Mouse (Mus musculus) forebrain, embryonic 15.5 days (tissue): ENCODE results near the gene Cd3eap. TPM values are rescaled to one million over a fixed set of nuclear protein-coding genes. Genes with fewer than 3 reads are reported as not detected.

Source experiments
- ATAC-seq: fragments of 200-750 bp; cut with Nextera tagmentation; replicated peaks from 2 replicates; pipeline ENCODE4 v1.8.0; 2017; ENCODE audit warnings: mild to moderate bottlenecking, moderate TSS enrichment, moderate library complexity
- H3K27ac ChIP-seq: fragments of 300-500 bp; sonication (generic); replicated peaks from 2 replicates; pipeline ENCODE4 v1.5.1; 2015; ENCODE audit warnings: mild to moderate bottlenecking, inconsistent platforms
- H3K27me3 ChIP-seq: fragments of 300-500 bp; sonication (generic); 2 replicates; pipeline ENCODE4 v1.6.1; 2015; ENCODE audit warnings: inconsistent platforms
- H3K36me3 ChIP-seq: fragments of 300-500 bp; sonication (generic); 2 replicates; pipeline ENCODE4 v1.6.1; 2015; ENCODE audit warnings: mild to moderate bottlenecking, inconsistent platforms
- H3K4me1 ChIP-seq: fragments of 300-500 bp; sonication (generic); 2 replicates; pipeline ENCODE4 v1.6.1; 2015; ENCODE audit warnings: inconsistent platforms
- H3K4me2 ChIP-seq: fragments of 300-500 bp; sonication (generic); replicated peaks from 2 replicates; pipeline ENCODE4 v1.6.1; 2015; ENCODE audit warnings: mild to moderate bottlenecking, inconsistent platforms
- H3K4me3 ChIP-seq: fragments of 300-500 bp; sonication (generic); 2 replicates; pipeline ENCODE4 v1.5.1; 2015; ENCODE audit warnings: mild to moderate bottlenecking, inconsistent platforms
- H3K9ac ChIP-seq: fragments of 300-500 bp; sonication (generic); replicated peaks from 2 replicates; pipeline ENCODE4 v1.6.1; 2015; ENCODE audit warnings: mild to moderate bottlenecking, inconsistent platforms
- H3K9me3 ChIP-seq: fragments of 300-500 bp; sonication (generic); 2 replicates; pipeline ENCODE4 v1.6.1; 2016; ENCODE audit warnings: inconsistent platforms
- WGBS: fragments of 180-500 bp; shearing (Covaris S2); methylation state at CpG from one replicate; pipeline ENCODE4 v1.1.7; 2015; ENCODE audit warnings: mixed read lengths; 5-methylcytosine and 5-hydroxymethylcytosine counted together
- polyA plus RNA-seq: library from polyadenylated mRNA; unstranded; fragments of >200 nt; fragmentation: Nextera tagmentation; extraction: Ambion mirVana; gene quantifications from 2 replicates; pipeline ENCODE4 v1.2.1, GENCODE M21; 2015

The Cd3eap gene
- polyA plus RNA-seq, 1 experiment from 2014 or later: 23.9 TPM

- Histone ChIP-seq H3K4me3 (peak overlapping the region; percentile 68), H3K9me3 (no peaks in the 10 kb centered on the region), H3K27ac (peak overlapping the region; percentile 58), H3K36me3 (peaks cover 11% of the 10 kb centered on the region), H3K9ac (peak overlapping the region; percentile 64), H3K4me1 (peaks cover 37% of the 10 kb centered on the region), H3K4me2 (peak overlapping the region; percentile 96), H3K27me3 (no peaks in the 10 kb centered on the region)
- under 1% methylated on average over 45 of the region's 45 CpGs for WGBS
- peak; percentile 78 for ATAC-seq
Observed at GRCm38 (mm10) chr7:19359892-19360641, 784 bp upstream of the Cd3eap start.

- peak overlapping the region; percentile 96 for H3K4me2 ChIP-seq
- peak overlapping the region; percentile 64 for H3K9ac ChIP-seq
- no peaks in the 10 kb centered on the region for H3K27me3 ChIP-seq
- peaks cover 21% of the 10 kb centered on the region for H3K36me3 ChIP-seq
- no peaks in the 10 kb centered on the region for H3K9me3 ChIP-seq
- H3K4me3 ChIP-seq: peak overlapping the region; percentile 68
- ATAC-seq: no peak
- H3K4me1 ChIP-seq: peaks cover 37% of the 10 kb centered on the region
- H3K27ac ChIP-seq: no peak overlapping the region
- WGBS: 21% methylated on average over 13 of the region's 13 CpGs
Observed at GRCm38 (mm10) chr7:19358634-19359033, 649 bp downstream of the Cd3eap start.

- WGBS: 91% methylated on average over 25 of the region's 25 CpGs
- peak overlapping the region; percentile 96 for H3K4me2 ChIP-seq
- 0 out of 2 replicates have a peak overlapping the region, but pooled peaks have one; percentile 64 for H3K9ac ChIP-seq
- no peaks in the 10 kb centered on the region for H3K27me3 ChIP-seq
- peaks cover 30% of the 10 kb centered on the region for H3K36me3 ChIP-seq
- peaks cover 37% of the 10 kb centered on the region for H3K4me1 ChIP-seq
- H3K27ac ChIP-seq: no peak overlapping the region
- peak overlapping the region; percentile 68 for H3K4me3 ChIP-seq
- no peak for ATAC-seq
- H3K9me3 ChIP-seq: no peaks in the 10 kb centered on the region
Observed at GRCm38 (mm10) chr7:19357381-19358375, 1.6 kb downstream of the Cd3eap start.

GRCm38 (mm10) chr7:19356311-19356710 lies 3.0 kb downstream of the Cd3eap start:
- no peak overlapping the region for H3K4me3 ChIP-seq
- no peak for ATAC-seq

GRCm38 (mm10) chr7:19354991-19355390 lies 4.3 kb downstream of the Cd3eap start:
- WGBS: 93% methylated on average over 5 of the region's 5 CpGs
- Histone ChIP-seq H3K9me3 (no peaks in the 10 kb centered on the region), H3K4me2 (no peak overlapping the region), H3K4me3 (no peak overlapping the region), H3K9ac (no peak overlapping the region), H3K36me3 (peaks cover 52% of the 10 kb centered on the region), H3K27me3 (no peaks in the 10 kb centered on the region), H3K27ac (no peak overlapping the region), H3K4me1 (peaks cover 14% of the 10 kb centered on the region)
- ATAC-seq: no peak

More at GRCm38 (mm10) chr7:19356311-19356710, 3.0 kb downstream of the Cd3eap start:
- Histone ChIP-seq H3K9me3 (no peaks in the 10 kb centered on the region), H3K27me3 (no peaks in the 10 kb centered on the region), H3K36me3 (peaks cover 42% of the 10 kb centered on the region), H3K9ac (no peak overlapping the region), H3K4me1 (peaks cover 27% of the 10 kb centered on the region), H3K27ac (no peak overlapping the region), H3K4me2 (no peak overlapping the region)
- WGBS: 85% methylated on average over 10 of the region's 10 CpGs

- no peaks in the 10 kb centered on the region for H3K9me3 ChIP-seq
- H3K27ac ChIP-seq: no peak overlapping the region
- H3K9ac ChIP-seq: no peak overlapping the region
- peaks cover 55% of the 10 kb centered on the region for H3K36me3 ChIP-seq
- peaks cover 9% of the 10 kb centered on the region for H3K4me1 ChIP-seq
- ATAC-seq: no peak
- no peaks in the 10 kb centered on the region for H3K27me3 ChIP-seq
- no peak overlapping the region for H3K4me3 ChIP-seq
- H3K4me2 ChIP-seq: no peak overlapping the region
- WGBS: 95% methylated on average over 8 of the region's 8 CpGs
Observed at GRCm38 (mm10) chr7:19350221-19350620, 9.1 kb downstream of the Cd3eap start.

GRCm38 (mm10) chr7:19349188-19349915 lies 9.9 kb downstream of the Cd3eap start:
- Histone ChIP-seq H3K9ac (no peak overlapping the region), H3K4me1 (peaks cover 13% of the 10 kb centered on the region), H3K4me2 (no peak overlapping the region), H3K9me3 (no peaks in the 10 kb centered on the region), H3K27me3 (no peaks in the 10 kb centered on the region), H3K4me3 (no peak overlapping the region), H3K27ac (no peak overlapping the region), H3K36me3 (peaks cover 47% of the 10 kb centered on the region)
- no peak for ATAC-seq
- 91% methylated on average over 13 of the region's 13 CpGs for WGBS

GRCm38 (mm10) chr7:19344938-19345471 lies 14.3 kb downstream of the Cd3eap start:
- ATAC-seq: peak; percentile 95
- WGBS: under 1% methylated on average over 31 of the region's 31 CpGs
- peak overlapping the region; percentile 82 for H3K4me2 ChIP-seq
- H3K36me3 ChIP-seq: peaks cover 13% of the 10 kb centered on the region
- peak overlapping the region; percentile 87 for H3K27ac ChIP-seq
- H3K4me3 ChIP-seq: peak overlapping the region; percentile 60
- 0 out of 2 replicates have a peak, but pooled peaks cover 8% of the 10 kb centered on the region for H3K27me3 ChIP-seq
- peak overlapping the region; percentile 65 for H3K9ac ChIP-seq
- peaks cover 36% of the 10 kb centered on the region for H3K4me1 ChIP-seq
- no peaks in the 10 kb centered on the region for H3K9me3 ChIP-seq

GRCm38 (mm10) chr7:19344237-19344847 lies 14.9 kb downstream of the Cd3eap start, which contains the start of gene Ercc1:
Ercc1 (plus strand) TSS chr7:19344778.
- H3K9ac ChIP-seq: peak within 1 kb of the TSS; percentile 65
- WGBS: 27% methylated on average over 12 of the region's 12 CpGs
- H3K36me3 ChIP-seq: peaks cover 12% of the 10 kb centered on the region
- peaks cover 36% of the 10 kb centered on the region for H3K4me1 ChIP-seq
- ATAC-seq: peak; percentile 7
- peak within 1 kb of the TSS; percentile 82 for H3K4me2 ChIP-seq
- peak within 1 kb of the TSS; percentile 87 for H3K27ac ChIP-seq
- no peaks in the 10 kb centered on the region for H3K9me3 ChIP-seq
- H3K27me3 ChIP-seq: 0 out of 2 replicates have a peak, but pooled peaks cover 8% of the 10 kb centered on the region
- H3K4me3 ChIP-seq: peak within 1 kb of the TSS; percentile 60

- Histone ChIP-seq H3K4me1 (peaks cover 36% of the 10 kb centered on the region), H3K36me3 (peaks cover 1% of the 10 kb centered on the region; the same call in 1 of the 2 replicates), H3K27ac (no peak overlapping the region), H3K27me3 (0 out of 2 replicates have a peak, but pooled peaks cover 8% of the 10 kb centered on the region), H3K4me2 (no peak overlapping the region; the same call in 1 of the 2 replicates), H3K9me3 (no peaks in the 10 kb centered on the region), H3K9ac (no peak overlapping the region), H3K4me3 (peak overlapping the region; percentile 53)
- ATAC-seq: no peak
- under 1% methylated on average over 11 of the region's 11 CpGs for WGBS
Observed at GRCm38 (mm10) chr7:19343210-19343808, 16.0 kb downstream of the Cd3eap start.
